Mouse (Mus musculus) midbrain, embryonic 16.5 days (tissue): ENCODE measurements around the gene Fancc. TPM values are rescaled to one million over a fixed set of nuclear protein-coding genes. Genes with fewer than 3 reads are reported as not detected.

ENCODE experiments used
- ATAC-seq: fragments of 200-750 bp; cut with Nextera tagmentation; 2 replicates; pipeline ENCODE4 v1.8.0; 2017; ENCODE audit warnings: moderate TSS enrichment
- H3K27ac ChIP-seq: fragments of 300-500 bp; sonication (generic); 2 replicates; pipeline ENCODE4 v1.5.1; 2014; ENCODE audit warnings: mild to moderate bottlenecking, low read length, mixed read lengths
- H3K27me3 ChIP-seq: fragments of 300-500 bp; sonication (generic); 2 replicates; pipeline ENCODE4 v1.6.1; 2014; ENCODE audit warnings: low read depth, low read length, mixed read lengths; ENCODE audit not compliant: control insufficient read depth, insufficient read depth
- H3K36me3 ChIP-seq: fragments of 300-500 bp; sonication (generic); 2 replicates; pipeline ENCODE4 v1.6.1; 2014; ENCODE audit warnings: mild to moderate bottlenecking, low read length, moderate library complexity, mixed read lengths; ENCODE audit not compliant: control insufficient read depth, insufficient read depth
- H3K4me1 ChIP-seq: fragments of 300-500 bp; sonication (generic); 2 replicates; pipeline ENCODE4 v1.6.1; 2014; ENCODE audit warnings: mild to moderate bottlenecking, low read length, mixed read lengths; ENCODE audit not compliant: control insufficient read depth, insufficient read depth
- H3K4me2 ChIP-seq: fragments of 300-500 bp; sonication (generic); 2 replicates; pipeline ENCODE4 v1.6.1; 2014; ENCODE audit warnings: mild to moderate bottlenecking, low read length, mixed read lengths
- H3K4me3 ChIP-seq: fragments of 300-500 bp; sonication (generic); 2 replicates; pipeline ENCODE4 v1.5.1; 2014; ENCODE audit warnings: low read depth, mild to moderate bottlenecking, low read length, moderate library complexity, mixed read lengths
- H3K9ac ChIP-seq: fragments of 300-500 bp; sonication (generic); 2 replicates; pipeline ENCODE4 v1.6.1; 2014; ENCODE audit warnings: low read depth, low read length, mixed read lengths
- H3K9me3 ChIP-seq: fragments of 300-500 bp; sonication (generic); replicated peaks from 2 replicates; pipeline ENCODE4 v1.6.1; 2014; ENCODE audit warnings: mild to moderate bottlenecking, low read length, mixed read lengths; ENCODE audit not compliant: control insufficient read depth, poor library complexity, severe bottlenecking
- WGBS: fragments of 180-500 bp; shearing (Covaris S2); extraction: QIAGEN DNeasy Blood & Tissue Kit; methylation state at CpG from one replicate; pipeline ENCODE4 v1.1.7; 2014; 5-methylcytosine and 5-hydroxymethylcytosine counted together
- polyA plus RNA-seq: library from polyadenylated mRNA; unstranded; fragments of >200 nt; fragmentation: Nextera tagmentation; extraction: Ambion mirVana; gene quantifications from 2 replicates; pipeline ENCODE4 v1.2.1, GENCODE M21; 2015

Gene Fancc
- polyA plus RNA-seq, 1 experiment from 2014 or later = 14.2 TPM

DNA sequence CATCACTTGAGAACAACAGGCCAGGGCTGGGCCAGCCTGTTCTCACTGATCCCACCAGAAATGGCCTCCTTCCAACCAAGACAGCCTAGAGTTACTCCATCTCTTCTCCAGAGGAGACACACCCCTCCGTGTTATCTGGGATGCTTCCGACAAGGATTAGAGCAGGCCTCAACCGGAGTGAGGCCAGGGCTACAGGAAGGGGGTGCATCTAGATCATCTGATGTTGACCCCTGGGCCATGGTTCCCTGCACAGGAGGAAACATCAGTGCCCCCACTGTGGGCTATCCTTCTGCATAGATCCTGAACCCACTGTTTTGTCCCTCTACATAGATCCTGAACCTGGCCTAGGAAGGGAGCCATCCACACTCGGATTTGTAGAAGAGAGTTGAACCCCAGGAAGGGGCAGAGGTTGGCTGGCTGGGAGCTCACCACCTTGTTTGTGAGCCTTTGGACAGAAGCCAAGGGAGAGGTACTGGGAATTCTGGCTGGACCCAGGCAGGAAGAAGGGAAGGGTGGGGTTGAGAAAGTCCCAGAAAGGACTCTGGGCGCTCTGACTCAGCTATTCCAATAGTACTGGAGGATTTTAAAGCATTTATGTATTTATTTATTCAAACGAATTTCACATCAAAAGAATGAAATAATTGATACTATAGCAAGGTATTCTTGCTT is 192.8 kb downstream of the Fancc start:
- Histone ChIP-seq H3K36me3 (0 out of 2 replicates have a peak, but pooled peaks cover 6% of the 10 kb centered on the region), H3K9ac (no peak overlapping the region), H3K27me3 (no peaks in the 10 kb centered on the region), H3K9me3 (no peaks in the 10 kb centered on the region), H3K27ac (no peak overlapping the region), H3K4me1 (peaks cover 4% of the 10 kb centered on the region; the same call in 1 of the 2 replicates), H3K4me2 (no peak overlapping the region), H3K4me3 (no peak overlapping the region)
- WGBS = 82% methylated on average over 6 of the region's 6 CpGs
- no peak for ATAC-seq

DNA sequence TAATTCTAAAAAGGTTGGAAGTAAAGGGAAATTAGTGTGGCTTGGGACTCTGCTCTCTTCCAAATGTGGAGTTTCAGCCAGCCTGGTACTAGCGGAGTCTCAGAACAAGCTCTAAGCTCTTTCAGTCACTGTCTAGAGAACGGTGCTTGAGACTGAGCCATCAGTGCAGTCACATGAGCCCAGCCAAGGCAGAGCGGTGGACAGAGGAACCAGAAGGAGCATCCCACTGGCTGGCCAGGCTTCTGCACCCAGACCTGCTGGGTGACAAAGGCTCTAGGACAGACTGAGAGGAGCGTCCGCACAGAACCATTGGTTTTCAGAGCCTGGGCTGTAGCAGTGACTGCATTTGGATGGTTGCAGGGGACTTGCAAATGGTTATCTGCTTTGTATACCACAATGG is 194.7 kb downstream of the Fancc start:
- Histone ChIP-seq H3K27ac (peak overlapping the region; percentile 33; the same call in 1 of the 2 replicates), H3K9ac (no peak overlapping the region), H3K4me2 (no peak overlapping the region), H3K4me1 (peaks cover 4% of the 10 kb centered on the region; the same call in 1 of the 2 replicates), H3K9me3 (no peaks in the 10 kb centered on the region), H3K4me3 (no peak overlapping the region), H3K27me3 (no peaks in the 10 kb centered on the region), H3K36me3 (peaks cover 13% of the 10 kb centered on the region; the same call in 1 of the 2 replicates)
- ATAC-seq = no peak
- 81% methylated on average over 5 of the region's 5 CpGs for WGBS

DNA sequence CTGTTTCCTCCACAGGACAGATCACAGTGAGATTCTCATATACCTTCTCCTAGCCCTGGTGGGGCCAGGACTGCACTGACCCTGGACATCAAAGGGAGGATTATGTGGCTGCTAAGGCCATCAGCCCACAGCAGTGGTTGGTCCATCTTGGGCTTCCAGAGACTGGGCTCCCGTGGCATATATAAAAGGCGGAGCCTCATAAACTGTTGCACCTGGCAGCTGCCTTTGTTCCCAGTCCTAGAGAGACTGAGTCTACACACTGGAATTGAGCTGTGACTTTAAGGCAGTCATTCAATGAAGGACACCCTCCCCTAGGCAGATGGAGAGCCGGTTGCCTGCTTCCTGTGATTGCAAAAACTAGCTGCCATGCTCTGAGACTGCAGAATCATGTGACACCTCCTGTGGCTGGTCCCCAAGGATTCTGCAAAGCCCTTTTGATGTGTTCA is 195.3 kb downstream of the Fancc start:
- Histone ChIP-seq H3K9me3 (no peaks in the 10 kb centered on the region), H3K27ac (peak overlapping the region; percentile 61; the same call in 1 of the 2 replicates), H3K36me3 (peaks cover 13% of the 10 kb centered on the region; the same call in 1 of the 2 replicates), H3K4me1 (peaks cover 4% of the 10 kb centered on the region; the same call in 1 of the 2 replicates), H3K27me3 (no peaks in the 10 kb centered on the region), H3K4me2 (no peak overlapping the region), H3K9ac (no peak overlapping the region), H3K4me3 (no peak overlapping the region)
- peak; percentile 51; the same call in 1 of the 2 replicates for ATAC-seq
- 36% methylated on average over 3 of the region's 3 CpGs for WGBS

DNA sequence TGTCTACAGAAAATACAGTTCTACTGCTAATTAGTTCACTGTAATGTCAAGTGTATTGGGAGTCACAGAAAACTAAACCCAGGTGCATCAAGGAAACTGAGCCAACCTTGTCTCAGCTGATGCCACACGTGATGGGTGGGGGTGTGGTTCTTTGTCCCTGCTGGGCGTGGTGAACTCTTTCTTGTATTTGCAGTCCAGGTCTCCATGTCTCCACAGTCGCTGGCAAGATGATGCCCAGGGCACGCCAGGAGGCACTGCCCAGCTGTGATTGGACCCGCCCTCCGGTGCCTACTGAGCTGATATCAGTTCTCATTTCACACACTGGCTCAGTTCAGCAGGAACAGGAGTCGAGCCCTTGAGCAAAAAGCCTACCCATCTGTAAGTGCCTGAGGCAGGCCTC is 196.1 kb downstream of the Fancc start:
- H3K4me3 ChIP-seq = no peak overlapping the region
- H3K27ac ChIP-seq = no peak overlapping the region
- no peak for ATAC-seq
- H3K4me2 ChIP-seq = no peak overlapping the region
- peaks cover 13% of the 10 kb centered on the region; the same call in 1 of the 2 replicates for H3K36me3 ChIP-seq
- peaks cover 4% of the 10 kb centered on the region; the same call in 1 of the 2 replicates for H3K4me1 ChIP-seq
- WGBS = 85% methylated on average over 7 of the region's 7 CpGs
- H3K9ac ChIP-seq = no peak overlapping the region
- H3K9me3 ChIP-seq = no peaks in the 10 kb centered on the region
- no peaks in the 10 kb centered on the region for H3K27me3 ChIP-seq

DNA sequence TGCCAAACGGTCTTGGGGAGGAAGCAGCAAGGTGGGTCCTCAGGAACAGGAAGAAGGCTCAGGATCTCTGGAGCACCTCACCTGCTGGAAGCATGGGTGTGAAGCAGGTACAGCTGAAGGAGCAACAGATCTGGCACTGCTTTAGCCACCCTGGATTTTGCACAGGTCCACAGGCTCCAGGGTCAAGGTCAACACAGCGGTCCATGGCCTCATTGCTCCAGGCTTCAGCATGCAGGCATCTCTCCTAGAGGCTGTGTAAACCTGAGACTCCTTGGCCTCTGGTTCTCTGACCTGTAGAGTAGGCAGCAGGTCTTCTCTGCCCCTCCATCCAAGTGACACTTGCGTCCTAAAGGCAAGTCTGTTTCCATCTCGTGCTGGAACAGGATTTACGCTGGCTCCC is 198.1 kb downstream of the Fancc start:
- Histone ChIP-seq H3K9me3 (no peaks in the 10 kb centered on the region), H3K27ac (no peak overlapping the region), H3K9ac (no peak overlapping the region), H3K27me3 (no peaks in the 10 kb centered on the region), H3K4me1 (peaks cover 16% of the 10 kb centered on the region), H3K4me3 (no peak overlapping the region), H3K4me2 (no peak overlapping the region), H3K36me3 (peaks cover 13% of the 10 kb centered on the region; the same call in 1 of the 2 replicates)
- ATAC-seq = no peak
- WGBS = 89% methylated on average over 5 of the region's 5 CpGs

DNA sequence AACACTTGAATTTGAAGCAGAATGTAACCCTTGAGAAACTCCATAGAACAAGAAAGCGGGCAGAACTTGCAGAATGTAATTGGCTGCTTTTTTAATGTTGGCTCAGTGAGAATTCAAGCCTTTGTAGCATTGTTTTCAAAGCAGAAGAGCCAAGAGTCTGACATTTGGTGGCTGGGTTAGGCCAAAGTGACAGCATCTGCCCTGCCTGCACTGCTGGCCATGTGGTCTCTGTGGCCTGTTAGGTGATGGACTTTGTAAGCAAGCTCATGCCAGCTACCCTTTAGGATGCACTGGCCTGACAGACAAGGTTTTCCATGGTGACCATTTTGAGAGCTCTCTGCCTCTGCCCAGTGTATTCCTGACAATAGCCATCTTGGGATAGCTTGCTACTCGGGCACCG is 199.1 kb downstream of the Fancc start:
- no peak overlapping the region for H3K4me3 ChIP-seq

DNA sequence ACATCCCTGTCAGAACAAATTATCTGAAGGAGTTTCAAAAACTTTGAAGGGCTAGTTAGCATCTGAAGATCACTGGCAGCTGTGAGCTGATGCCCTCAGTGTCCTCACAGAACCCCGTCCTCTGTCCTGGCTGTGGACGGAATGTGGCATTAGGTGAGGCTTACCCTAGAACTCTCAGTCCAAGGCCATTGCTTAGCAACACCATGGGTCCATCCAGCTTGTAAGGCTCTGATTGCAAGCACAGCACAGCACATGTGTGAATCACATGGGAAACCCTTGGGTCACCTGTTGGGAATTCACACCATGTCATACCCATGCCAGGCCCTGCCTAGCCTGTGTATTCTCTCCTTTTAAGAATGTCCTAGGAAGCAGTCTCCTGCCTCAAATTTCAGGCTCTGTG is 200.1 kb downstream of the Fancc start:
- H3K9me3 ChIP-seq = no peaks in the 10 kb centered on the region
- H3K4me1 ChIP-seq = peaks cover 17% of the 10 kb centered on the region
- no peaks in the 10 kb centered on the region for H3K27me3 ChIP-seq
- no peak overlapping the region for H3K9ac ChIP-seq
- peaks cover 13% of the 10 kb centered on the region; the same call in 1 of the 2 replicates for H3K36me3 ChIP-seq
- no peak overlapping the region for H3K27ac ChIP-seq
- no peak overlapping the region for H3K4me2 ChIP-seq
- H3K4me3 ChIP-seq = no peak overlapping the region
- WGBS = 96% methylated on average over 2 of the region's 2 CpGs
- ATAC-seq = no peak

More for the DNA sequence above, 199.1 kb downstream of the Fancc start:
- no peak for ATAC-seq
- Histone ChIP-seq H3K4me1 (peaks cover 17% of the 10 kb centered on the region), H3K27ac (no peak overlapping the region), H3K9ac (no peak overlapping the region), H3K36me3 (peaks cover 13% of the 10 kb centered on the region; the same call in 1 of the 2 replicates), H3K4me2 (no peak overlapping the region), H3K27me3 (no peaks in the 10 kb centered on the region), H3K9me3 (no peaks in the 10 kb centered on the region)
- 75% methylated on average over 3 of the region's 3 CpGs for WGBS

DNA sequence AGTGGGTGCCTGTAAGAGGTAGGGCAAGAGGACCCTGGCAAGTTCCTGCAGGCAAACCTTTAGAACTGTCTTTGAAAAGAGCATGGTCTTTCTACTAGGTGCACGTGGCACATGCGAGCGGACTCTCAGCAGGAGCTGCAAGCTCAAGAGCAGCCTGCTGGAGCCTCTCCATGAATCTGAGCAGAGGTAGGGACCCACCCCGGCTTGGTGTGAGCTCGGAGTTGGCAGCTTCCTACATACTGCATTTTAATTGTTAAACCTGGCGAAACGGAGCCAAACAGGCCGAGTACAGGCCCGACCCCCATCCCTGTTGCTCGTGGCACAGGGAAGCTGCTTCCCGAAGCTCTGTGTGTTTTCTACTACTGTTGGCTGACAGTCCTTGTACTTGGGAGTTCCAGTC is 200.8 kb downstream of the Fancc start:
- Histone ChIP-seq H3K9ac (no peak overlapping the region), H3K36me3 (peaks cover 12% of the 10 kb centered on the region; the same call in 1 of the 2 replicates), H3K4me3 (no peak overlapping the region), H3K9me3 (no peaks in the 10 kb centered on the region), H3K27me3 (no peaks in the 10 kb centered on the region), H3K27ac (no peak overlapping the region), H3K4me2 (no peak overlapping the region), H3K4me1 (peaks cover 13% of the 10 kb centered on the region)
- WGBS = 91% methylated on average over 11 of the region's 11 CpGs
- no peak for ATAC-seq
